Mouse (Mus musculus) megakaryocyte, embryonic 14.5 days (primary cell): ENCODE results near the gene Slc9a1.

Source experiments
- FLI1 ChIP-seq: IDR thresholded peaks from 2 replicates; pipeline ENCODE4 v1.6.1; 2012; ENCODE audit warnings: low read length, inconsistent platforms, mixed read lengths
- GATA1 ChIP-seq: IDR thresholded peaks from 3 replicates; pipeline ENCODE4 v1.6.1; 2012; ENCODE audit warnings: mixed read lengths, low read length, inconsistent platforms, borderline replicate concordance

DNA sequence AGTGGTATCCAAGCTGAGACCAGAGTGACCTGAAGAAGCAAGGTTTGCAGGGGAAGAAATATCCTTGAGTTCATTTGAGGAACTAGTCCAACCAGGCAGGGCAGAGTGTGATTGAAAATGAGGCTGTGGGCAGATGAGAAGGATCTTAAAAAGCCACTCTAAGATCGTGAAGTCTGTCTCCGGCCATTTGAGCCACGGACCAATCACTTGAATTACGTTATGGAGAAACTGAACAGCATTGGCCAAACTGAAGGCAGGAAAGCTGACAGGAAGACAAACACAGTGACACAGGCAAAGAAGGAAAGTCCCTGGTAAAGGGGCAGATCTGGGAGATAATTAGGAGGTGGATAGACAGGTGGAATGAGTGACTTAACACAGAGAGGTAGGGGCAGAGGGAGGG is 22.9 kb upstream of the Slc9a1 start:
- TF ChIP-seq GATA1 (no peak), FLI1 (no peak)
